Mouse (Mus musculus) liver, postnatal 0 days (tissue): Measurements from ENCODE around the gene Det1. TPM values are rescaled to one million over a fixed set of nuclear protein-coding genes. Genes with fewer than 3 reads are reported as not detected.

ENCODE experiments used
- ATAC-seq: fragments of 200-750 bp; cut with Nextera tagmentation; 2 replicates; pipeline ENCODE4 v1.8.0; 2017; ENCODE audit warnings: mild to moderate bottlenecking, moderate library complexity
- DNase-seq: peaks from one replicate; pipeline ENCODE4 v3.0.0-alpha.2; 2016
- H3K27ac ChIP-seq: fragments of 300-500 bp; sonication (generic); 2 replicates; pipeline ENCODE4 v1.5.1; 2014; ENCODE audit warnings: antibody characterized with exemption, moderate library complexity, mild to moderate bottlenecking, low read depth
- H3K27me3 ChIP-seq: fragments of 300-500 bp; sonication (generic); 2 replicates; pipeline ENCODE4 v1.6.1; 2014; ENCODE audit warnings: low read length, control low read depth, mixed read lengths; ENCODE audit not compliant: insufficient read depth
- H3K36me3 ChIP-seq: fragments of 300-500 bp; sonication (generic); replicated peaks from 2 replicates; pipeline ENCODE4 v1.6.1; 2014; ENCODE audit warnings: mild to moderate bottlenecking, control low read depth, low read length, moderate library complexity, mixed read lengths; ENCODE audit not compliant: insufficient read depth
- H3K4me1 ChIP-seq: fragments of 300-500 bp; sonication (generic); 2 replicates; pipeline ENCODE4 v1.6.1; 2014; ENCODE audit warnings: antibody characterized with exemption, mild to moderate bottlenecking, control low read depth; ENCODE audit not compliant: insufficient read depth
- H3K4me2 ChIP-seq: fragments of 300-500 bp; sonication (generic); 2 replicates; pipeline ENCODE4 v1.6.1; 2014; ENCODE audit warnings: low read depth, mild to moderate bottlenecking, low read length, moderate library complexity, mixed read lengths
- H3K4me3 ChIP-seq: fragments of 300-500 bp; sonication (generic); 2 replicates; pipeline ENCODE4 v1.5.1; 2014; ENCODE audit warnings: low read depth, low read length
- H3K9ac ChIP-seq: fragments of 300-500 bp; sonication (generic); replicated peaks from 2 replicates; pipeline ENCODE4 v1.6.1; 2014; ENCODE audit warnings: mild to moderate bottlenecking, moderate library complexity
- H3K9me3 ChIP-seq: fragments of 300-500 bp; sonication (generic); 2 replicates; pipeline ENCODE4 v1.6.1; 2016; ENCODE audit warnings: mild to moderate bottlenecking, control low read depth, low read length, mixed read lengths
- CTCF ChIP-seq: sonication (generic); IDR thresholded peaks from 2 replicates; pipeline ENCODE4 v1.5.1; 2016; ENCODE audit warnings: antibody characterized with exemption, low read depth
- EP300 ChIP-seq: IDR thresholded peaks from 2 replicates; pipeline ENCODE4 v1.6.1; 2016; ENCODE audit warnings: antibody characterized with exemption, low read depth, mild to moderate bottlenecking
- WGBS: fragments of 180-500 bp; shearing (Covaris S2); extraction: QIAGEN DNeasy Blood & Tissue Kit; methylation state at CpG from one replicate; pipeline ENCODE4 v1.1.7; 2014; ENCODE audit not compliant: insufficient replicate concordance; 5-methylcytosine and 5-hydroxymethylcytosine counted together
- polyA plus RNA-seq: library from polyadenylated mRNA; unstranded; fragments of >200 nt; fragmentation: Nextera tagmentation; extraction: Ambion mirVana; gene quantifications from 2 replicates; pipeline ENCODE4 v1.2.1, GENCODE M21; 2015

Det1 gene
- polyA plus RNA-seq, 1 experiment from 2014 or later: 8.1 TPM

DNA sequence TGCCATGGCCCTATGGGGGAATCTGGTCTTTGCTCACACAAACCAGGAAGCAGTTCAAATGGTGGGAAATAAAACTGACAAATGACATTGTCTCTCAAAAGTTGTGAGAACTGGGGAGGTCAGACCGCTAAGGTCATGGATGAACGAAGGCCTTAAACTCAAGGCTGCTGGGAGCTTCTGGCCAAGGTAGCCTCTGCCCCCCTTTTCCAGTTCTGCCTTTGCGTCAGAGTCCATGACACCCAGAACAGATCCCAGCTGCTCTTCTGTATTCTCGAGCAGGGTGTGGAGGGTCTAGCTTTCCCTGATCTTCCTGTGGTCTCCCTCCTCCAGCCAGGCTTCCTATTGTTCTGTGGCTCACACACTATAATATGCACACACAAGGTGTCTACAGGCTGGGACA, 39.9 kb downstream of the Det1 start:
- Histone ChIP-seq H3K4me3 (no peak overlapping the region), H3K27me3 (no peaks in the 10 kb centered on the region), H3K9me3 (no peaks in the 10 kb centered on the region), H3K4me2 (no peak overlapping the region), H3K27ac (no peak overlapping the region), H3K36me3 (no peaks in the 10 kb centered on the region), H3K4me1 (peaks cover 6% of the 10 kb centered on the region), H3K9ac (no peak overlapping the region)
- DNase-seq (no peak), ATAC-seq (no peak)
- WGBS: 65% methylated on average over 4 of the region's 4 CpGs
- TF ChIP-seq EP300: no peak
- TF ChIP-seq CTCF: no peak

DNA sequence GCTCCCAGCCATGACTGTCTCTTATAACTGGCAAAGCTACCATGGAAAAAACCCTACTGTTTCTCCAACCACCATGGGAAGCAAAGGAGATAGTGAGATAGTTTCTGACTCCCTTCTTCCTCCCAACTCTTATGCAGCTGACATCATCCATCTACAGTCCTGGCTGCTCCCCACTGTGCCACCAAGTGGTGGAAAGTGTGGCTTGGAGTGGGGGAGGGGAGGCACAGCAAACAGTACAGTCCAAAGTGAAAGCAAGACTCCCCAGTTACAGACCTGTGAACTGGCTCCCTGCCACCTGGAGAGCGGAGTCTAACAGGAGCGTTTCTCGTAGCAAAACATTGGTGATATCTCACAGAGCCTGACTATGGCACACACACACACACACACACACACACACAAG, 43.2 kb downstream of the Det1 start:
- Histone ChIP-seq H3K4me2 (no peak overlapping the region), H3K27ac (peak overlapping the region; percentile 30; the same call in 1 of the 2 replicates), H3K9me3 (no peaks in the 10 kb centered on the region), H3K4me3 (no peak overlapping the region), H3K4me1 (peaks cover 10% of the 10 kb centered on the region), H3K9ac (no peak overlapping the region), H3K36me3 (no peaks in the 10 kb centered on the region), H3K27me3 (no peaks in the 10 kb centered on the region)
- peak; percentile 81 for ATAC-seq
- DNase-seq: peak; percentile 79
- WGBS: 56% methylated on average over 3 of the region's 3 CpGs
- TF ChIP-seq CTCF: peak; percentile 60
- TF ChIP-seq EP300: no peak

DNA sequence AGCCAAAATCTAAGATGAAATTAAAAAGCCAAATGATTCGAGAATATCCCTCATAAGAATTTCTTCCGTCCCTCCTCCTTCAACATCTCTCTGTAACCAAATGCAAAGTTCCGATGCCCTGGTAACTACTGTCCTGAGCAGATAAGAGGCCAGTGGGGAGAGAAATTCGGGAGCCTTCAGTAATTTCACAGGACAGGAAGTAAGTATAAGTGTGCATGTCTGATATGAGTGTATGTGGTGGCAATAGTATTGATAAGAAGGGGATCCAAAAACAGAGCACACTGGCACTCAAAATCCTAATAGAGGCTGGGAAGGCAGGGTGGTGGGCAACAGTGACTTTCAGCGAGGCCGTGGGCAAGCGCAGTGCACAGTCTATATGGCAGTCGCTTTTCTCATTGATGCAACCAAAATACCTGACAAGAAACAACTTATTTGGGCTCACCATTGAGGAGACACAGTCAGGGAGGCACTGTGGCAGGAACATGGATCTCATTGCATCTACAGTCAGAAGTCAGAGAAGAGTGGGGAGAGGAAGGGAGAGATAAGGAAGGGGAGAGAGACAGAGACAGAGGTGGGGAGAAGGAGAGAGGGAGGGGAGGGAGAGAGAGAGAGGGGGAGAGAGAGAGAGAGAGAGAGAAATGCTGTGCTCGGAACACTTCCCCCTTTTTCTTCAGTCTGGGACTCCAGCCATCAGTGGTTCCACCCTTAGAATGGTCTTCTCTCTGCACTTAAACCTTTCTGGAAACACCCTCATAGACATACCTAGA, 47.1 kb downstream of the Det1 start:
- TF ChIP-seq EP300 (peak; percentile 97), CTCF (no peak)
- no peak overlapping the region for H3K4me3 ChIP-seq
- H3K36me3 ChIP-seq: no peaks in the 10 kb centered on the region
- no peaks in the 10 kb centered on the region for H3K9me3 ChIP-seq
- 0 out of 2 replicates have a peak overlapping the region, but pooled peaks have one; percentile 2 for H3K9ac ChIP-seq
- H3K27ac ChIP-seq: peak overlapping the region; percentile 75
- H3K4me2 ChIP-seq: peak overlapping the region; percentile 55
- DNase-seq (no peak), ATAC-seq (peak; percentile 90)
- 44% methylated on average over 9 of the region's 9 CpGs for WGBS
- peaks cover 18% of the 10 kb centered on the region for H3K4me1 ChIP-seq
- H3K27me3 ChIP-seq: no peaks in the 10 kb centered on the region

DNA sequence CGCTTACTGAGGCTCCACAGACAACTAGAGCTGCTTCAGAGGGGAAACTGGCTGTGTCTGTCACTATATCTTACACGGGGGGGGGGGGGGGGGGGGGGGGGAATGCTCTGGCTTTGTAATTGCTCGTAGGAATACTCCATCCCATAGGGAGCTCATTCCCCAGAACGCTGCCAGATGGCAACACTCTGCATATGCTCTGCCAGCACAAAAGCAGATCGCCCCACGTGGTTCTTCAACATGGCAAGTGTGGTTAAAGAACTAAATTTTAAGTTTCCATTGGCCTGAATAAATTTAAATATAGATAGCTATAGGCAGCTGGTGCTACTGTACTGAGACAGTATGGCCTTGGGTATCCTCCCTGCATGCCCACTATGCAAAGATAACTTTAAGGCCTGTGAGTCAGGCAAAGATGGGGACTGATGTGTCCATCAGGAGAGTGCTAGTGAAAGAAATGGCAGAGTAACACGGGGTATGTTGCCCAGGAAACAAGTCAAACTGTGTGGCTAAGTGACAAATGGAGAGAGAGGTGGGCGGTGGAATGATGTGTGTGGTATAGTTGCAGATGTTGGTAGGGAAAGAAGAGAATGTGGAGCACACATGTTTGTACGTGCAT, 49.1 kb downstream of the Det1 start:
- TF ChIP-seq CTCF (no peak), EP300 (no peak)
- WGBS: 60% methylated on average over 9 of the region's 9 CpGs
- Histone ChIP-seq H3K4me3 (no peak overlapping the region), H3K36me3 (no peaks in the 10 kb centered on the region), H3K4me1 (peaks cover 19% of the 10 kb centered on the region), H3K9me3 (no peaks in the 10 kb centered on the region), H3K9ac (no peak overlapping the region), H3K27me3 (no peaks in the 10 kb centered on the region), H3K4me2 (no peak overlapping the region), H3K27ac (no peak overlapping the region)
- DNase-seq (no peak), ATAC-seq (no peak)

DNA sequence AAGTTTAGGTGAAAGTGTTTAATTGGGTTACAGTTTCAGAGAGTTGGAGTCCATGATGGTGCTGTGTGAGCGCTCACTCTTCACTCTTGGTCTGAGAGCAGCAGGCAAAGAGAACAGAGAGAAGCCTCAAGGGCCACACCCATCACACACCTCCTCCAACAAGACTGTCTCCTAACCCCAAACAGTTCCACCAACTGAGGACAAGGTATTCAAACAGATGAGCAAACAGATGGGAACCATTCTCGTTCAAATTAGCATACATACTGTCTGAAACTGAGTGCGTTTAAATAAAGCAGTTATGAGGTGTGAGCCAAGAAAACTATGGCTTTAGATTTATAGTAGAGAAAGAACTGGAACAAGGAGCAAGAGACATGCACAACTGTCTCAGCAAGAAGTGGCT, 50.4 kb downstream of the Det1 start:
- Histone ChIP-seq H3K4me1 (peaks cover 19% of the 10 kb centered on the region), H3K4me3 (no peak overlapping the region), H3K36me3 (peaks cover 7% of the 10 kb centered on the region; the same call in 1 of the 2 replicates), H3K4me2 (no peak overlapping the region), H3K9me3 (no peaks in the 10 kb centered on the region), H3K27ac (no peak overlapping the region), H3K9ac (no peak overlapping the region), H3K27me3 (no peaks in the 10 kb centered on the region)
- 79% methylated on average over 3 of the region's 3 CpGs for WGBS
- no peak for ATAC-seq
- TF ChIP-seq EP300 (no peak), CTCF (no peak)
- DNase-seq: no peak

DNA sequence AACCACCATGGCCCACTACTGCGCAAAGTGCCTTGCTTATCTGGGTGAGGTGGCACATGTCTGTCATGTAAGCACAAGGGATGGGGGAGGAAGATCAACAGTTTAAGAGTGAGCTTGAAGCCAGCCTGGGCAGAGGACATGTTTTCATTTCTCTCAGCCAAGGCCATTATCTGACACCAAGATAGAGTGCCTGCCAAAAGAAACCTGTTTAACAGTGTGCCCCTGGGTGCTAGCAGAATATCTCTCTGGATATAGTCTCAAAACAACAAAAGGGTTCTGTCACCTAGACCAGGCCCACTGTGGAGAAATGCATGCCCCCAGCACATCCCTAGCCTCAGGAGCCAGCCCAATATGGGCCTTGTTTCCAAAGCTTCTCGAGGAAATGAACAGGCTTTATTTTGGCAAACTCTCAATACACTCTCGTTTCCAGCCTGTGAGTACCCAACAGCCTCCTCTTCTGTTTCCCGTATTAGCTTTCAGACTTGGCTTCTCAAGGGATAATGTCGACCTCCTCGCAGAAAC, 52.4 kb downstream of the Det1 start:
- Histone ChIP-seq H3K4me2 (no peak overlapping the region), H3K9ac (peak overlapping the region; percentile 16; the same call in 1 of the 2 replicates), H3K9me3 (no peaks in the 10 kb centered on the region), H3K4me3 (no peak overlapping the region), H3K27me3 (no peaks in the 10 kb centered on the region), H3K27ac (peak overlapping the region; percentile 39; the same call in 1 of the 2 replicates), H3K4me1 (peaks cover 19% of the 10 kb centered on the region), H3K36me3 (peaks cover 22% of the 10 kb centered on the region)
- TF ChIP-seq EP300 (no peak), CTCF (no peak)
- ATAC-seq (peak; percentile 12; the same call in 1 of the 2 replicates), DNase-seq (no peak)
- WGBS: 64% methylated on average over 6 of the region's 6 CpGs
